Mouse (Mus musculus) stomach, embryonic 14.5 days (tissue): ENCODE data around the gene Oaz3. TPM values are rescaled to one million over a fixed set of nuclear protein-coding genes. Genes with fewer than 3 reads are reported as not detected.

Experiments used
- ATAC-seq: fragments of 200-750 bp; cut with Nextera tagmentation; 2 replicates; pipeline ENCODE4 v1.8.0; 2017; ENCODE audit warnings: low read depth, moderate TSS enrichment; ENCODE audit not compliant: insufficient number of reproducible peaks, insufficient read depth, low FRiP score
- H3K27ac ChIP-seq: fragments of 300-500 bp; sonication (generic); 2 replicates; pipeline ENCODE4 v1.5.1; 2014; ENCODE audit warnings: mild to moderate bottlenecking, low read length, moderate library complexity, mixed read lengths
- H3K27me3 ChIP-seq: fragments of 300-500 bp; sonication (generic); 2 replicates; pipeline ENCODE4 v1.6.1; 2014; ENCODE audit warnings: low read length, control low read depth, mixed read lengths; ENCODE audit not compliant: control insufficient read depth, insufficient read depth
- H3K36me3 ChIP-seq: fragments of 300-500 bp; sonication (generic); 2 replicates; pipeline ENCODE4 v1.6.1; 2014; ENCODE audit warnings: mild to moderate bottlenecking, control low read depth, low read length, moderate library complexity, mixed read lengths; ENCODE audit not compliant: control insufficient read depth, insufficient read depth
- H3K4me1 ChIP-seq: fragments of 300-500 bp; sonication (generic); 2 replicates; pipeline ENCODE4 v1.6.1; 2014; ENCODE audit warnings: low read length, control low read depth, mixed read lengths; ENCODE audit not compliant: control insufficient read depth, insufficient read depth
- H3K4me2 ChIP-seq: fragments of 300-500 bp; sonication (generic); replicated peaks from 2 replicates; pipeline ENCODE4 v1.6.1; 2014; ENCODE audit warnings: low read depth, low read length, control low read depth
- H3K4me3 ChIP-seq: fragments of 300-500 bp; sonication (generic); 2 replicates; pipeline ENCODE4 v1.5.1; 2014; ENCODE audit warnings: low read depth, low read length, control low read depth
- H3K9ac ChIP-seq: fragments of 300-500 bp; sonication (generic); replicated peaks from 2 replicates; pipeline ENCODE4 v1.6.1; 2014; ENCODE audit warnings: low read depth, mild to moderate bottlenecking, control low read depth, low read length, moderate library complexity, mixed read lengths
- H3K9me3 ChIP-seq: fragments of 300-500 bp; sonication (generic); 2 replicates; pipeline ENCODE4 v1.6.1; 2016; ENCODE audit warnings: low read depth, low read length, control low read depth; ENCODE audit not compliant: control insufficient read depth
- WGBS: fragments of 180-500 bp; shearing (Covaris S2); extraction: QIAGEN DNeasy Blood & Tissue Kit; methylation state at CpG from one replicate; pipeline ENCODE4 v1.1.7; 2014; 5-methylcytosine and 5-hydroxymethylcytosine counted together
- polyA plus RNA-seq: library from polyadenylated mRNA; unstranded; fragments of >200 nt; fragmentation: Nextera tagmentation; extraction: Ambion mirVana; gene quantifications from 2 replicates; pipeline ENCODE4 v1.2.1, GENCODE M21; 2014

The Oaz3 gene
- polyA plus RNA-seq, result 0.66 and 0.90 TPM in 2 replicates

DNA sequence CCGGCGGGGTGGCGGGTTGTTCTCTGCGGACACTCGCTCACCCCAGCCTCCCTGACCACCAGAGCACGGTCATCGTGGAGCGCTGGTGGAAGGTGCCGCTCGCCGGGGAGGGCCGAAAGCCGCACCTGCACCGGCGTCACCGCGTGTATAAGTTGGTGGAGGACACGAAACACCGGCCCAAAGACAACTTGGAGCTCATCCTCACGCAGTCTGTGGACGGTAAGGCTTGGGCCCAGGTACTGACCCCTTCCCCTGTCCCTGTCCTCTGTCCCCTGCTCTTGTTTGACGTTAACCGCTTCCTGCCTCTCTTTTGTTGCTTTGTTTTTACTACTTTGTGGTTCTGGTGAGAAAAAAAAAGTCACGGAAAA lies at the start of gene Oaz3:
Gene Oaz3 (minus strand): TSS at position 319 of the 368 bp plus-strand sequence.
- Histone ChIP-seq H3K27me3 (no peaks in the 10 kb centered on the region), H3K36me3 (peaks cover 31% of the 10 kb centered on the region), H3K9ac (peak within 1 kb of the TSS; percentile 87), H3K4me2 (peak within 1 kb of the TSS; percentile 67), H3K4me1 (0 out of 2 replicates have a peak, but pooled peaks cover 5% of the 10 kb centered on the region), H3K27ac (peak within 1 kb of the TSS; percentile 66; the same call in 1 of the 2 replicates), H3K9me3 (no peaks in the 10 kb centered on the region), H3K4me3 (peak within 1 kb of the TSS; percentile 84)
- 2% methylated on average over 24 of the region's 24 CpGs for WGBS
- peak; percentile 48; the same call in 1 of the 2 replicates for ATAC-seq

- WGBS, result 75% methylated on average over 6 of the region's 6 CpGs
- Histone ChIP-seq H3K9me3 (no peaks in the 10 kb centered on the region), H3K9ac (no peak overlapping the region), H3K27ac (no peak overlapping the region), H3K4me1 (no peaks in the 10 kb centered on the region), H3K36me3 (no peaks in the 10 kb centered on the region), H3K27me3 (no peaks in the 10 kb centered on the region), H3K4me2 (no peak overlapping the region), H3K4me3 (no peak overlapping the region)
- ATAC-seq, result no peak
These were observed 43.9 kb upstream of the Oaz3 start for GRCm38 (mm10) chr3:94487581-94487980.

GRCm38 (mm10) chr3:94485922-94486321 lies 42.2 kb upstream of the Oaz3 start:
- no peak for ATAC-seq
- 73% methylated on average over 7 of the region's 7 CpGs for WGBS
- H3K9ac ChIP-seq, result no peak overlapping the region
- H3K36me3 ChIP-seq, result no peaks in the 10 kb centered on the region
- no peaks in the 10 kb centered on the region for H3K27me3 ChIP-seq
- H3K4me2 ChIP-seq, result no peak overlapping the region
- no peaks in the 10 kb centered on the region for H3K4me1 ChIP-seq
- no peak overlapping the region for H3K27ac ChIP-seq
- no peaks in the 10 kb centered on the region for H3K9me3 ChIP-seq
- no peak overlapping the region for H3K4me3 ChIP-seq

DNA sequence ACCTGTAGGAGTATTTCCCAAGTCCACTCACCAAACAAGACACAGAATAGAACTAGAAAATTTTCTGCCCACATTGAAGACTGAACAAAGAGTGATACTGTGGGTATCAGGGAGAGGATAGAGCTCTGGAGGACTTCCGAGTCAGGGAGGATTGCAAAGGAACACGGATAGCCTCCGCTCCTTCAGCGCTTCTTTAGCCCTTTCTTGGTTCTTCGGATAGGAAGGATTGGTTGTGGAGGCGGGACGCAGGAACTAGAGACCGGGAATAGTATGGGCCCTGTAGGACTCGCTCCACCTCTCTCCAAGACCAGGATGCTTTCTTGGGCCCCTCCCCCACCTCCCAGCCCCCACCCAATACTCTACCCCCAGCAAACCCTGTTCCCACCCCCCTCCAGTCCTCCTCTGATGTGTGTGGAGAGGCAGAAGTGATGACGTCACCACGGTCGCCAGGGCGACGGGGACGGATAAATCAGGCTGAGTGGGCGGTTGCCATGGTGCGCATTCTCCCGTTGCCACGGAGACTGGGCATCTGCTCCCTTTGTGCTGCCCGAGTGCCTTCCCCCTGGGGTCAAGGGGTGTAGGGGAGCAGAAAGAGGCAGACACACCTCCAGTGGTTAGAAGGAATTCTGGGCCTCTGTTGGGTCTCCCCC lies 40.2 kb upstream of the Oaz3 start:
- 21% methylated on average over 20 of the region's 20 CpGs for WGBS
- peak; percentile 24; the same call in 1 of the 2 replicates for ATAC-seq
- Histone ChIP-seq H3K27me3 (no peaks in the 10 kb centered on the region), H3K4me1 (0 out of 2 replicates have a peak, but pooled peaks cover 5% of the 10 kb centered on the region), H3K9ac (no peak overlapping the region), H3K36me3 (no peaks in the 10 kb centered on the region), H3K4me3 (no peak overlapping the region), H3K9me3 (no peaks in the 10 kb centered on the region), H3K27ac (no peak overlapping the region), H3K4me2 (no peak overlapping the region)

GRCm38 (mm10) chr3:94482764-94483385 lies 39.2 kb upstream of the Oaz3 start:
- no peak for ATAC-seq
- Histone ChIP-seq H3K27me3 (no peaks in the 10 kb centered on the region), H3K36me3 (no peaks in the 10 kb centered on the region), H3K9me3 (no peaks in the 10 kb centered on the region), H3K27ac (no peak overlapping the region), H3K4me2 (no peak overlapping the region), H3K9ac (no peak overlapping the region), H3K4me3 (no peak overlapping the region), H3K4me1 (0 out of 2 replicates have a peak, but pooled peaks cover 5% of the 10 kb centered on the region)
- 82% methylated on average over 17 of the region's 17 CpGs for WGBS

- WGBS, result 66% methylated on average over 4 of the region's 4 CpGs
- no peak overlapping the region for H3K9ac ChIP-seq
- H3K9me3 ChIP-seq, result no peaks in the 10 kb centered on the region
- H3K27ac ChIP-seq, result no peak overlapping the region
- no peak overlapping the region for H3K4me2 ChIP-seq
- H3K4me3 ChIP-seq, result no peak overlapping the region
- H3K36me3 ChIP-seq, result no peaks in the 10 kb centered on the region
- no peaks in the 10 kb centered on the region for H3K27me3 ChIP-seq
- no peak for ATAC-seq
- H3K4me1 ChIP-seq, result 0 out of 2 replicates have a peak, but pooled peaks cover 5% of the 10 kb centered on the region
These were observed 37.7 kb upstream of the Oaz3 start for GRCm38 (mm10) chr3:94481429-94481828.

DNA sequence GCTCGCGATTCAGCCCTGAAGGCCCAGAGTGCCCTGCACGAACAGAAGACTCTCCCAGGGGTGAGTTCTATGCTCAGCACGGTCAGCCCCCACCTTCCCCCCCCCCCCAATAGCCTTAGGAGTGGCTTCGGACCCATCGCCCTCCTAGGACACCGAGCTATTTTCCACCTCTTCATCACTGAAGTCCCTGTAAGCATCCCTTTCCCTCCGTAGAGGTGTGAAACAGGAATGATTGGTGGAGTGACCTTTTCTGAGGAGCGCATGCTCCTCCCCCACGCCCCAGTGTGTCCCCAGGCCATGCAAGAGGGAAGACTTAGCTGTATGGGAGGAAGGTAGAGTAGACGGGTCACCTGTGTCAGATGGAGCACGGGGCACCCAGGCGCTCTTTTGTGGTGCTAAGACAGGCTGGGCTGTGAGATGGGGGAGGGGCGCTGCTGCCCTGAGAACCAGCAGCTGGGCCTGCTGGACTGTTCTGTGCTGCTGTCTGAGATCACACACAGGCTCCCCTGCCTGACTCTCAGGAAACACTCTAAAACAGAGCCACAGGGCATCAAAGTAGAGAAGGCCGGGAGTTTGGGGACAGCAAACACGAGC lies 36.7 kb upstream of the Oaz3 start, which contains the start of gene Riiad1:
Gene Riiad1 (minus strand): TSS at position 51 of the 594 bp plus-strand sequence.
- ATAC-seq, result no peak
- Histone ChIP-seq H3K36me3 (no peaks in the 10 kb centered on the region), H3K27ac (no peak within 1 kb of the TSS), H3K27me3 (no peaks in the 10 kb centered on the region), H3K4me2 (peak within 1 kb of the TSS; percentile 32), H3K9ac (no peak within 1 kb of the TSS), H3K4me1 (0 out of 2 replicates have a peak, but pooled peaks cover 5% of the 10 kb centered on the region), H3K9me3 (no peaks in the 10 kb centered on the region), H3K4me3 (peak within 1 kb of the TSS; percentile 16; the same call in 1 of the 2 replicates)
- 7% methylated on average over 16 of the region's 16 CpGs for WGBS

GRCm38 (mm10) chr3:94479564-94479963 lies 35.8 kb upstream of the Oaz3 start:
- no peak for ATAC-seq
- no peak overlapping the region for H3K9ac ChIP-seq
- H3K4me2 ChIP-seq, result peak overlapping the region; percentile 32
- 2% methylated on average over 11 of the region's 11 CpGs for WGBS
- H3K27me3 ChIP-seq, result no peaks in the 10 kb centered on the region
- H3K4me3 ChIP-seq, result peak overlapping the region; percentile 16; the same call in 1 of the 2 replicates
- H3K4me1 ChIP-seq, result 0 out of 2 replicates have a peak, but pooled peaks cover 5% of the 10 kb centered on the region
- no peaks in the 10 kb centered on the region for H3K9me3 ChIP-seq
- H3K36me3 ChIP-seq, result no peaks in the 10 kb centered on the region
- H3K27ac ChIP-seq, result no peak overlapping the region
